Mouse (Mus musculus) Muller cell, postnatal 12 days (primary cell): ENCODE results near the gene Sept3.

Experiments
- DNase-seq: peaks from one replicate; pipeline ENCODE4 v3.0.0-alpha.2; 2015; ENCODE audit errors: inconsistent ontology term

The Sept3 gene

GRCm38 (mm10) chr15:82339634-82340254 lies 65.1 kb downstream of the Sept3 start:
- DNase-seq = no peak

- no peak for DNase-seq
Measured at GRCm38 (mm10) chr15:82340414-82341035, 65.8 kb downstream of the Sept3 start.

GRCm38 (mm10) chr15:82341036-82341501 lies 66.4 kb downstream of the Sept3 start:
- DNase-seq = peak; percentile 42

- DNase-seq = no peak
Measured at GRCm38 (mm10) chr15:82341675-82342542, 67.2 kb downstream of the Sept3 start.

- no peak for DNase-seq
Measured at GRCm38 (mm10) chr15:82342543-82342935, 67.8 kb downstream of the Sept3 start.

GRCm38 (mm10) chr15:82343368-82344287 lies 68.9 kb downstream of the Sept3 start:
- no peak for DNase-seq
